Mouse (Mus musculus): ENCODE results near the gene Cfdp1.

- TF ChIP-seq CTCF (IDR thresholded peaks at IDR 0.05; ENCODE audit: extremely low read depth, insufficient read depth, insufficient read length, insufficient replicate concordance) (no peak), POLR2A (IDR thresholded peaks at IDR 0.05; ENCODE audit: low read depth, low read length) (no peak)
Observed at GRCm38 (mm10) chr8:111828595-111828994, 25.5 kb downstream of the Cfdp1 start.
